8 mouse cellular contexts compared by ENCODE assay signal in the genomic region with DNA sequence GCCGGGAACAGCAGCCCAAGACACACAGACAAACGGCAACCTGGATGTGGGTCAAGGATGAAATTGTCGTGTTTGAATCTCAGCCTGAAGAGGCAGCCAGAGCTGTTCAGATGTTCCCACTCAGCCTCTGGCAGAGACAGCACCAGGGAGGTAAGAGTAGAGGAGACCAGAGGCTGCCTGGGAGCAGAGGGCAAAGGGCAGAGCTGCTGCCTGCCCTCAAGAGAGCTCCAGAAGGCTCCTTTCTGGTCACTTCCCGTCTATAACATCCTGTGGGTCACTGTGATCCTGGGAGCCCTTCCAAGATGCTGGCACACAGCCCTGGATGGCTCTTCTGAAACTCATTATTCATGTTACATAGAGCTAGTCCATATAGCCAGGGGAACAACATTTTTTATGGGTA.
DNase-seq lines count a peak whose midpoint lies in the region; ATAC-seq lines count a peak whose summit lies in the region.

No protein-coding gene starts in this region.

- peak; percentile 27 to 37 for DNase-seq in heart, adult 18-20 months
- no peak for DNase-seq in heart, adult 11 months
- peak; percentile 80 for DNase-seq in adipocyte (ENCODE audit: low spot score)
- DNase-seq in fat pad, adult 2 months (ENCODE audit: extremely low read depth, low read depth, low spot score) = peak; percentile 45
- peak; percentile 43 to 60 for DNase-seq in kidney, postnatal 36 days
- DNase-seq in thymus, postnatal 25 days = no peak
- no peak for DNase-seq in embryo, embryonic 10.5 days (ENCODE audit: low spot score)

- ATAC-seq in megakaryocyte, adult 5-6 weeks (ENCODE audit: poor library complexity, severe bottlenecking) = no peak

Comparison
In these comparisons a context has a peak if more than half of its experiments do, and no peak if none do; other contexts are left out.
1. DNase-seq: peak in heart, adult 18-20 months (2 of 2), adipocyte (single experiment), fat pad, adult 2 months (single experiment) and kidney, postnatal 36 days (2 of 2); none in heart, adult 11 months (single experiment), thymus, postnatal 25 days (single experiment) and embryo, embryonic 10.5 days (single experiment).